Mouse (Mus musculus) activated CD4-positive, CD25-positive, alpha-beta regulatory T cell, adult 4 months (primary cell): ENCODE data around the gene Pygl. TPM values are rescaled to one million over a fixed set of nuclear protein-coding genes. Genes with fewer than 3 reads are reported as not detected.
"Not testable (repeated sequence)": the region's sequence is repeated elsewhere in the genome, so short reads cannot be mapped to it uniquely, and the experiment has no call there.

Source experiments
- ATAC-seq: one replicate; pipeline ENCODE4 v1.8.0; 2017
- polyA plus RNA-seq, 2 experiments: library from polyadenylated mRNA; unstranded; fragments of 100-300 nt; shearing (Covaris generic); gene quantifications; one replicate each; pipeline ENCODE4 v1.2.1; 2017

Gene Pygl
- polyA plus RNA-seq, 2 experiments from 2014 or later, result 0.17 to 0.42 TPM

- no peak for ATAC-seq
Observed at GRCm38 (mm10) chr12:70156222-70156621, 75.1 kb downstream of the Pygl start.

DNA sequence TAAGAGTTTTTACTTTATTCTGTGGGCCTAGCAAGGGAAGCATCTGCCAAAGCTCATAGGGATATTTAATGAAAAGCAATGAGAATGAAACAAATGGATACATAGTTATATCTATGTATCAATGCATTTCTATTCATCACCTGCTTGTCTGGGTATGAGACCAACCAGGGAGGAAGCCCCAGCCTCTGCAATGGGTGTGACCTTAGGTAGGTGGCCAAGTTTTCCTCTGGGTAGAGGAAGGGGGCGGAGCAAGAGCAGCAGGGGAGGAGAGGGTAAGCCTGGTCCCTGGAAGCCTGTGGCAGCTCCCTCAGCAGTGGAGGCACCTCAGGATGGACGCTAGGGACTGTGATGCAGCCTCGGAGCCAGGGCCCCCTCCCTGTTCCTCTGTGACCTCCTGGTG is 77.4 kb downstream of the Pygl start, which contains the start of gene Abhd12b:
Abhd12b (plus strand) TSS at position 301 of the 400 bp plus-strand sequence.
- no peak for ATAC-seq

DNA sequence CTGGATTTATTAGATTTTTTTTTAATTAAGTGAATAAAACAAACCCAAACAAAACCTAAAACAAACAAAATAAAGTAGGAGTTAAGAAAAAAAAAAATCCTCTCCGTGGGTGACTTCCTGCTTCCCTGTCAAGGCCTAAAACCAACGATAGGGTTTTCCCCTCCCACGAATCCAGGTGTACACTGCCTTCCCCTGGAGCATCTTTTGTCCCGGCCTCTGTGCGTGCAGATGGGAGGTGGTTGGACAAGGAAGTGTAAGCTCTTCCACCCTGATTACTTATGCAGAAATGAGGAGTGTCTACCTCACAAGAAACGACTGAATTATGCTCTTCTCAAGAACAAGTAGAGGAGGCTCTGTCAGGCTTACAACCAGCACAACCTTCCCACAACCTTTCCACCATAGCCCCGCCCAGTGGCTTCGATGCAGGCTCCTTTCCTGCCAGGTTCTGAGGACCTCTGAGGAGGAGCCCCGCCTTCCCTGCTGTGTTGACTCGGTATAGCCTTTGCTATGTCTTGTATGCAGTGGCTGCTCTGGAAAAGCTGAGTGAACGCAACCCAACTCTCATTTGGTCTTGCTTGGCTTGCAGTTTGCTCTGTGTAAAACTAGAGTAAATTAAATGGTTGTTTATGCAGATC is 82.5 kb downstream of the Pygl start:
- peak; percentile 60 for ATAC-seq

DNA sequence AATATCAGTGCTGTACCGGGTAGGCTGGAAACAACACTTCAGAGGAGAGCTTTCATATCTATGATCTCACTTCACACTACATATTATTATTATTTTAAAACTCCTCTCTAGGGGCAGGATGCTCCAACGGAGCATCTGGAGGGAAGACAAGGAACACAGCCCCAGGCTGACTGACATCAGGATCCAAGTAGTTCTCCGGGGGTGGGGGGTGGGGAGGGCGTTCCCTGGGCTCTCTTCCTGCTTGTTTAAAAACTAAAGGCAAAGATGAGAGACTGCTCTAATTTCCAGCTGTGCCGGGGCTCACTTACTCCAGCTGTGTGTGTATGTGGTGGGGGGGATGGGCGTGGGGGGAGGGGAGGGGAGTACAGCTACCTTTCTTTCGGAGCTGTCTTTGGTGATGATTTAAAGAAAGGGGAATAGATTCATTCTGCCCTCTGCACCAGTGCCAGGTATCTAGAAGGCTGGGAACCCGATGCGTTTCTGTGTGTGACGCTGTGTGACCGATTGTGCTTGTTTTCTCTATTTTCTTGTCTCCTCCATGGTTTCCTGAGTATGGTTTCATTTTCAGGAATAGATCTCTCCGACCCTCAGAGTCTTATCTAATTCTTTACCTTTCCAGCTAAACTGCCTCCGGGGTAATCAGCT is 83.2 kb downstream of the Pygl start:
- peak; percentile 21 for ATAC-seq

DNA sequence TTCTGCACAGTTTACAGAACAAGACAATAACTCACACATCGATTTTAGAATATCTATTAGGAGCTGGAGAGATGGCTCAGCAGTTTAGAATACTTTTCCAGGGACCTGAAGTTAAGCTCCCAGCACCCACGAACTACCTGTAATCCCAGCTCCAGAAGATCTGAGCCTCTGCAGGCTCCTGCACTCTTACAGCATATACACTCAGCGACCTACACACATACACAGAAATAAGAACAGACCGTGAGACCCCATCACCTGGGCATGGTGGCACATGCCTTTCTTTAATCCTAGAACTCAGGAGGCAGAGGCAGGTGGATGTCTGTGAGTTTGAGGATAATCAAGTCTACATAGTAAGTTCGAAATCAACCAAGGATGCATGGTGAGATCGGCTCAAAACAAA is 85.7 kb downstream of the Pygl start:
- no peak for ATAC-seq

- ATAC-seq, result peak; percentile 55
Observed at GRCm38 (mm10) chr12:70144637-70145448, 86.4 kb downstream of the Pygl start.

GRCm38 (mm10) chr12:70144106-70144587 is 87.1 kb downstream of the Pygl start:
- not testable (repeated sequence) for ATAC-seq

GRCm38 (mm10) chr12:70140993-70141576 is 90.2 kb downstream of the Pygl start:
- ATAC-seq, result no peak

Other genes with a start within 250 kb of the Pygl start
- gene Sav1, start 244.5 kb downstream of the Pygl start, polyA plus RNA-seq, result 1 to 10 TPM; 3.0 to 3.7 TPM
- gene Nin, start 117.8 kb downstream of the Pygl start, polyA plus RNA-seq, result 10 to 100 TPM; 19.2 to 24.3 TPM
- gene Abhd12b, start 77.3 kb downstream of the Pygl start, polyA plus RNA-seq, result 1 to 10 TPM; 1.0 to 1.2 TPM
- not detected for gene Trim9, start 116.1 kb upstream of the Pygl start, polyA plus RNA-seq
- gene Tmx1, start 221.6 kb upstream of the Pygl start, polyA plus RNA-seq, result 100 to 1,000 TPM; 105 to 107 TPM